Comparison of ENCODE assay signal across 20 mouse cellular contexts in the genomic region with DNA sequence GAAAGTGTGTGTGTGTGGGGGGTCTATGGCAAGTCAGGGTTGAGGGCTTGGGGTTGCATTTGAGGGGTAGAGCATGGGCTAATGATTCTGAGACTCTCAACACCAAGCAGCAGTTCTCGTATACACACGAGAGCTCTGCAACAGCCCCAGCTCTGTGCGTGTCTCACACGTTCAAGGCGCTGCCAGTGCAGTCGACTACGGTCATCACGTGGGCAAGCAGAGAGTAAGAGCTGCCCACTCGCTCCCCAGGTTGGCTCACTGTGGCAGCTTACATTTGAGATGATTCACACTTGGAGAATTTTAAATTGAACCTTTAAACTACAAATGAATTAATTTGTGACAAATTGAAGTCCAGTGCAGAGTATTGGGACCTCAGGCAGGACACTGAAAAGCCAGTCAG. TPM values are rescaled to one million over a fixed set of nuclear protein-coding genes. Genes with fewer than 3 reads are reported as not detected.
DNase-seq lines count a peak whose midpoint lies in the region; ATAC-seq lines count a peak whose summit lies in the region.
"Had no signal": no experiment of that assay in that cellular context is flagged by ENCODE, and none has a peak within 500 bp of the region (broad histone marks: within the 10 kb centered on the region; RNA-seq: fewer than 3 reads in every experiment).

No protein-coding gene starts in this region.

- no peaks in the 10 kb centered on the region for H3K4me1 ChIP-seq in embryonic facial prominence, embryonic 11.5 days (ENCODE audit: control insufficient read depth, insufficient read depth, low read length)
- H3K4me1 ChIP-seq in embryonic facial prominence, embryonic 10.5 days: peaks cover 22% of the 10 kb centered on the region

- H3K4me3 ChIP-seq in embryonic facial prominence, embryonic 11.5 days (ENCODE audit: low read depth, low read length): no peak overlapping the region
- no peak overlapping the region for H3K4me3 ChIP-seq in embryonic facial prominence, embryonic 10.5 days
- H3K4me3 ChIP-seq: forebrain, embryonic 15.5 days; heart, embryonic 12.5 days; hindbrain, embryonic 15.5 days had no signal

- 0 out of 2 replicates have a peak, but pooled peaks have one; percentile 29 for ATAC-seq in embryonic facial prominence, embryonic 11.5 days (replicated peaks; ENCODE audit: insufficient number of reproducible peaks, low FRiP score, low TSS enrichment, low read depth)
- ATAC-seq: CD4-positive, CD25-positive, alpha-beta regulatory T cell, adult 4 months; forebrain, embryonic 15.5 days; inflammation-experienced regulatory T-cells, adult 6 months had no signal

- 93% methylated on average over 9 of the region's 9 CpGs for whole genome bisulfite sequencing in embryonic facial prominence, embryonic 11.5 days
- WGBS in embryonic facial prominence, embryonic 10.5 days: 92% methylated on average over 9 of the region's 9 CpGs

- no peaks in the 10 kb centered on the region for H3K36me3 ChIP-seq in embryonic facial prominence, embryonic 11.5 days (replicated peaks; ENCODE audit: control insufficient read depth, insufficient read depth, low read depth, low read length)
- no peaks in the 10 kb centered on the region for H3K36me3 ChIP-seq in embryonic facial prominence, embryonic 10.5 days (replicated peaks)
- H3K36me3 ChIP-seq: forebrain, embryonic 15.5 days; heart, embryonic 12.5 days; hindbrain, embryonic 15.5 days had no signal

- no peak overlapping the region for H3K9ac ChIP-seq in embryonic facial prominence, embryonic 11.5 days (replicated peaks; ENCODE audit: low read length)
- H3K9ac ChIP-seq: forebrain, embryonic 15.5 days; heart, embryonic 12.5 days; hindbrain, embryonic 15.5 days had no signal

- H3K27ac ChIP-seq in embryonic facial prominence, embryonic 11.5 days (replicated peaks; ENCODE audit: low read depth, low read length): no peak overlapping the region
- no peak overlapping the region for H3K27ac ChIP-seq in embryonic facial prominence, embryonic 10.5 days (replicated peaks)
- H3K27ac ChIP-seq: forebrain, embryonic 15.5 days; hindbrain, embryonic 15.5 days had no signal

- no peak for DNase-seq in embryonic facial prominence, embryonic 11.5 days (ENCODE audit: low spot score)
- DNase-seq in embryonic facial prominence, embryonic 10.5 days (ENCODE audit: low spot score): no peak
- peak; percentile 61 for DNase-seq in right cerebral cortex, adult 18-20 months
- no peak for DNase-seq in right cerebral cortex, postnatal 14 days
- peak; percentile 76 for DNase-seq in brain, adult 2 months (ENCODE audit: low read depth, low spot score)
- peak; percentile 36 to 40 for DNase-seq in right cerebral cortex, postnatal 36 days (ENCODE audit: low spot score in 2 of 2)
- DNase-seq in adrenal gland, adult 2 months: no peak
- DNase-seq: adrenal gland, postnatal 10 days; B cell, adult 2 months; cerebellum, adult 11-12 months; cerebellum, adult 9-10 months; cerebellum, postnatal 25 days; gastrocnemius, postnatal 14 days; heart, postnatal 36 days had no signal

- no peak overlapping the region for H3K4me2 ChIP-seq in embryonic facial prominence, embryonic 11.5 days (ENCODE audit: low read depth, low read length)
- H3K4me2 ChIP-seq: forebrain, embryonic 15.5 days; heart, embryonic 12.5 days; hindbrain, embryonic 15.5 days had no signal

- H3K9me3 ChIP-seq in embryonic facial prominence, embryonic 11.5 days (replicated peaks; ENCODE audit: control insufficient read depth, low read length): no peaks in the 10 kb centered on the region
- no peaks in the 10 kb centered on the region for H3K9me3 ChIP-seq in embryonic facial prominence, embryonic 10.5 days
- H3K9me3 ChIP-seq: forebrain, embryonic 15.5 days; G1E; heart, embryonic 12.5 days; hindbrain, embryonic 15.5 days had no signal

- no peaks in the 10 kb centered on the region for H3K27me3 ChIP-seq in embryonic facial prominence, embryonic 11.5 days (ENCODE audit: control insufficient read depth, insufficient read depth, low read length)
- H3K27me3 ChIP-seq in embryonic facial prominence, embryonic 10.5 days (replicated peaks; ENCODE audit: low read depth, poor library complexity, severe bottlenecking): no peaks in the 10 kb centered on the region
- H3K27me3 ChIP-seq: forebrain, embryonic 15.5 days; heart, embryonic 12.5 days; hindbrain, embryonic 15.5 days had no signal

RNA-seq across cellular contexts. Expression of a gene that starts 44.4 kb away (rescaled TPM):
- 17.4 and 19.3 TPM in 2 replicates for polyA plus RNA-seq in embryonic facial prominence, embryonic 11.5 days (2014; fragmentation: Nextera tagmentation; extraction: Ambion mirVana)
- polyA plus RNA-seq in embryonic facial prominence, embryonic 10.5 days (2016; fragmentation: Nextera tagmentation; extraction: Ambion mirVana): 16.2 and 17.2 TPM in 2 replicates
- total RNA-seq in adrenal gland, adult 2 months (2021): 10 to 100 TPM; 55.4 to 65.8 TPM
- polyA plus RNA-seq in adrenal gland, adult 2 months (2012; rRNA removed): 36.8 and 47.0 TPM in 2 replicates

RNA-seq across cellular contexts. Expression of a gene that starts 44.6 kb away (rescaled TPM):
- 0.39 and 0.46 TPM in 2 replicates for polyA plus RNA-seq in embryonic facial prominence, embryonic 11.5 days (2014; fragmentation: Nextera tagmentation; extraction: Ambion mirVana)
- polyA plus RNA-seq in embryonic facial prominence, embryonic 10.5 days (2016; fragmentation: Nextera tagmentation; extraction: Ambion mirVana): 0.63 and 0.87 TPM in 2 replicates
- total RNA-seq in adrenal gland, adult 2 months (2021): 1 to 10 TPM; 1.1 to 1.3 TPM
- polyA plus RNA-seq in adrenal gland, adult 2 months (2012; rRNA removed): 0.02 and 0.06 TPM in 2 replicates
- polyA plus RNA-seq: G1E had no signal

Comparison
In these comparisons a context has a peak if more than half of its experiments do, and no peak if none do; other contexts are left out.
1. DNase-seq: peak in right cerebral cortex, adult 18-20 months (single experiment), brain, adult 2 months (single experiment) and right cerebral cortex, postnatal 36 days (2 of 2); none in embryonic facial prominence, embryonic 11.5 days (single experiment), embryonic facial prominence, embryonic 10.5 days (single experiment), right cerebral cortex, postnatal 14 days (single experiment) and adrenal gland, adult 2 months (single experiment).